Mouse (Mus musculus) left cerebral cortex, adult 18-20 months (tissue): ENCODE data around the gene Tk2. TPM values are rescaled to one million over a fixed set of nuclear protein-coding genes. Genes with fewer than 3 reads are reported as not detected.

Experiments used
- DNase-seq, 2 experiments: peaks; one replicate each; pipeline ENCODE4 v3.0.0; 2021 to 2022; ENCODE audit warnings: low spot score in 2 of 2, mixed read lengths in 1 of 2
- total RNA-seq, 2 experiments: library from RNA; stranded (reverse); gene quantifications; 2 replicates each; pipeline ENCODE4 v1.2.3; 2021

Tk2 gene
- total RNA-seq, 2 experiments from 2014 or later = 39.3 to 41.4 TPM

GRCm38 (mm10) chr8:104230377-104230776, 18.0 kb downstream of the Tk2 start:
- DNase-seq = no peak

- DNase-seq = no peak
Observed at GRCm38 (mm10) chr8:104227048-104227447, 21.3 kb downstream of the Tk2 start.

- DNase-seq = peak; percentile 85
Observed at GRCm38 (mm10) chr8:104219806-104220205, 28.6 kb downstream of the Tk2 start.

GRCm38 (mm10) chr8:104219079-104219478, 29.3 kb downstream of the Tk2 start:
- DNase-seq = peak; percentile 45 to 55

- no peak for DNase-seq
Observed at GRCm38 (mm10) chr8:104217601-104218000, 30.8 kb downstream of the Tk2 start.

- DNase-seq = no peak
Observed at GRCm38 (mm10) chr8:104205292-104205691, 43.1 kb downstream of the Tk2 start.

GRCm38 (mm10) chr8:104202320-104202719, 46.0 kb downstream of the Tk2 start:
- DNase-seq = no peak

GRCm38 (mm10) chr8:104201622-104202021, 46.7 kb downstream of the Tk2 start:
- no peak for DNase-seq

GRCm38 (mm10) chr8:104199802-104200201, 48.6 kb downstream of the Tk2 start:
- DNase-seq = no peak

GRCm38 (mm10) chr8:104191496-104191895, 56.9 kb downstream of the Tk2 start:
- no peak for DNase-seq

GRCm38 (mm10) chr8:104190777-104191468, 57.4 kb downstream of the Tk2 start:
- DNase-seq = no peak

GRCm38 (mm10) chr8:104188459-104188858, 59.9 kb downstream of the Tk2 start:
- DNase-seq = no peak

- DNase-seq = no peak
Observed at GRCm38 (mm10) chr8:104187622-104188021, 60.7 kb downstream of the Tk2 start.

- no peak for DNase-seq
Observed at GRCm38 (mm10) chr8:104186827-104187226, 61.5 kb downstream of the Tk2 start.

GRCm38 (mm10) chr8:104184905-104185304, 63.5 kb downstream of the Tk2 start:
- no peak for DNase-seq

GRCm38 (mm10) chr8:104177054-104177453, 71.3 kb downstream of the Tk2 start:
- DNase-seq = peak; percentile 31 to 37

Other genes with a start within 250 kb of the Tk2 start
- gene Cdh5, start 146.9 kb downstream of the Tk2 start, total RNA-seq = 10 to 100 TPM; 10.7 to 12.4 TPM
- 10 to 100 TPM; 11.6 to 12.5 TPM for gene Bean1, start 78.1 kb downstream of the Tk2 start, total RNA-seq
- 1 to 10 TPM; 5.7 to 8.5 TPM for gene Cklf, start 2.3 kb upstream of the Tk2 start, total RNA-seq
- not detected for gene Cmtm2a, start 44.6 kb upstream of the Tk2 start, total RNA-seq
- not detected for gene Gm45711, start 61.5 kb upstream of the Tk2 start, total RNA-seq
- not detected for gene Cmtm1, start 61.6 kb upstream of the Tk2 start, total RNA-seq
- not detected for gene Gm11020, start 73.0 kb upstream of the Tk2 start, total RNA-seq
- gene Cmtm2b, start 73.7 kb upstream of the Tk2 start, total RNA-seq = not detected
- gene Cmtm3, start 90.9 kb upstream of the Tk2 start, total RNA-seq = 10 to 100 TPM in 1 of 2 experiments, 1 to 10 TPM in 1; 8.9 to 11.6 TPM
- 10 to 100 TPM; 88.2 to 98.5 TPM for gene Cmtm4, start 147.2 kb upstream of the Tk2 start, total RNA-seq
- 100 to 1,000 TPM; 284 to 307 TPM for gene Dync1li2, start 194.5 kb upstream of the Tk2 start, total RNA-seq